Mouse (Mus musculus): ENCODE measurements around the gene Actl7a.

Actl7a gene

DNA sequence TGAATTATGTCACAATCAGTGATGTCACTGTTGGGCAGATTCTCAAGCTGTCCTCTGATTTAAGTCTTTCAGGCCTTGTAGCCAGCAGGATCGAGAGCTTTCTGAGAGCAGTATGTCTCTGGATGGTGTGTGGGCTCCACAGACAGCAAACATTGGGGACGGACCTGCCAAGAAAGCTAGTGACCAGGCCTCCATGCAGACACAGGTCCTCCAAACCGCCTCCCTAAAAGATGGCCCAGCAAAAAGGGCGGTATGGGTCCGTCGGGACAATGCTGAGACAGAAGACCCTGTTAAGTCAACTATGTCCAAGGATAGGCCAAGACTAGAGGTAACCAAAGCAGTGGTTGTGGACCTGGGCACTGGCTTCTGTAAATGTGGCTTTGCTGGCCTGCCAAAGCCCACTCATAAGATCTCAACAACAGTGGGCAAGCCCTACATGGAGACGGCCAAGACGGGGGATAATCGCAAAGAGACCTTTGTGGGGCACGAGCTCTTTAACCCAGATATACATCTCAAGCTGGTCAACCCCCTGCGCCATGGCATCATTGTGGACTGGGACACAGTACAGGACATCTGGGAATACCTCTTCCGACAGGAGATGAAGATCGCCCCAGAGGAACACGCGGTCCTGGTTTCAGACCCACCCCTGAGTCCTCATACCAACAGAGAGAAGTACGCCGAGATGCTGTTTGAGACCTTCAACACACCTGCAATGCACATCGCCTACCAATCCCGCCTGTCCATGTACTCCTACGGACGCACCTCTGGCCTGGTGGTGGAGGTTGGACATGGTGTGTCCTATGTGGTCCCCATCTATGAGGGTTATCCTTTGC is at the start of gene Actl7a:
Gene Actl7a, plus strand, starts transcription at position 51 of the 833 bp plus-strand sequence.
- no peak for DNase-seq (ENCODE audit: low read depth, low spot score)

DNA sequence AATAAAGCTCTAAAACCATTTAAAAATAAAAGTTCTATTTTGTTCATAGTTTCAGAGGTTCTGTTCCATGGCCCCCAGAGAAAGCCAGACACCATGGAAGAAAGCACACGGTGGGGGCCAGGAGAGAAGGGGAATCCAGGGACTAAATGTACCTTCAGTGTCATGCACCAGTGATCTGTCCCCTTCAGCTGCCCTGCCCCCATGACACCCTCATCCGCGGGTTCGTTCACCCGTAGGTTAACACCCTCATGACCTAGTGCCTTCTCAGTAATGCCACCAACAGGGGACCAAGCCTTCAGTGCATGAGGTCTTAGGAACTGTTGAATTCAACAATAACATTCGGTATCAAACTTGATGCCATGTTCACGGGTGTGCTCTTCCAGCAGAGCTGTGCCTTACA is 46.8 kb upstream of the Actl7a start:
- DNase-seq (ENCODE audit: low read depth, low spot score), result no peak

DNA sequence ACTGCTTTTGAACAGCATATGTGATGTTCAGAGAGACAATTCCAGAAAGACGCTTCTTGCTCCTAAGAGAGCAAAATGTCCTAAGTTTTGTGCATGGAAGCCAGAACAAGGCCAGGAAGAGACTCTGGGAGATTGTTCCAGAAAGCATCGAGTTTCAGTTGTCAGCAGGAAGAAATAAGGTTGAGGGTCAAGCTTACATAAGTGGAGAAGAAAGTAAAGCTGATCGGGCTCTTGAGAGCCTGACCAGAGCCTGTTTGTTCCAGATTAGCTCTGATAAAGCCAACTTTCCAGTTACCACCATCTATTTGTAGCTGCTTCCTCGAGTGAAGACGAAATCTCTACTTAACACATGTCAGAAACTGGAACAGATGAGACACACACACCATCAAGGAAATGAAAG is 44.5 kb upstream of the Actl7a start:
- DNase-seq (ENCODE audit: low read depth, low spot score), result no peak

DNA sequence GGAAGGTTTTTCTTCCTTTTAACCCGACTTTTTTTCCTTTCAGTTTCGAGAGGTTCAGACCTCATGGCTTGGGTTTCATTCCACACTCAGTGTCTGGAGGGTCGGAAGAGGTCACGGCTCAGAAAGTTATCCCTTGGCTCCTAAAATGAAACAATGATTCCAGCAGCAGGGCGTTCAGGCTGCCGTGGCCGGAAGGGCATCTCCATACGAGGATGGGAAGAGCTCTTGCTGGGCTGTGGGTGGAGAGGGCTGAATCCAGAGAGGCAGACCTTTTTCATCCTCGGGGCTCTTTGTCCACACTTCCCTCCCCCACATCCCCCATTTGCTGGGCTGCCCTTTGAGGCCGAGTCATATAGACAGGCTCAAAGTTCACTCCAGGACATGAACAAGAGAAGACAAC is 41.0 kb upstream of the Actl7a start:
- no peak for DNase-seq (ENCODE audit: low read depth, low spot score)

DNA sequence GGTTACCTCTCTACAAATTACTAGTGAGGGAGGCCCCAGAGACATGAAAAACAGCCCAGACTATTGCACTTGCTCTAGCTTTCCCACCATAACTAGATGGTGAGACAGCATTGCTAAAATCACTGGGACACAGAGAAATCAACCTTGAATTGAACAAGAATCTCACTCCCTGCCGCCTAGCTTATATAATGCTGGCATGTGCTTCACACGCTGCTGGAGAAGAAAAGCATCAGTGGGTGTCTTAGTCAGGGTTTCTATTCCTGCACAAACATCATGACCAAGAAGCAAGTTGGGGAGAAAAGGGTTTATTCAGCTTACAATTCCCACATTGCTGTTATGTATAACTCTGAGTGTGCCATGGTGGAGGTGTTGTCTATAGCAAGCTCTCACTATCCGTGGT is 30.1 kb upstream of the Actl7a start:
- no peak for DNase-seq (ENCODE audit: low read depth, low spot score)

DNA sequence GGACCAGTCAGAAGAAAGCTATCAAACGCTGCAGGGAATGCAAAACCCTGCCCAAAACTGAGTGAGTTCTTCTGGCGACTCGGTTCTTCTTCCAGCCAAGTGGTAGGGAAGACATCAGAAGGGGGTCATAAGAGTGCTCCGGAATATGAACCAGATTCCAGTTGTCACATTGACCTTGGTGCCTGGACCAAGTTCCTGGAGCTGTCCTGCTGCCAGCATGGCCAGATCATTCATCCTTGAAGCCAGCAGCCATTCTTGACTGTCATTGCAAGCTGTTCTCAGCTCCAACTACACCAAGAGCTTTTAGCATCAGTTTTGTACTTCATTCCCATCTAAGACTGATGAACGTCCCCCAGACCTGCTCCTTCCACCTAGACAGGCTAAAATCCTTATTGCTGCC is 26.4 kb upstream of the Actl7a start:
- no peak for DNase-seq (ENCODE audit: low read depth, low spot score)

DNA sequence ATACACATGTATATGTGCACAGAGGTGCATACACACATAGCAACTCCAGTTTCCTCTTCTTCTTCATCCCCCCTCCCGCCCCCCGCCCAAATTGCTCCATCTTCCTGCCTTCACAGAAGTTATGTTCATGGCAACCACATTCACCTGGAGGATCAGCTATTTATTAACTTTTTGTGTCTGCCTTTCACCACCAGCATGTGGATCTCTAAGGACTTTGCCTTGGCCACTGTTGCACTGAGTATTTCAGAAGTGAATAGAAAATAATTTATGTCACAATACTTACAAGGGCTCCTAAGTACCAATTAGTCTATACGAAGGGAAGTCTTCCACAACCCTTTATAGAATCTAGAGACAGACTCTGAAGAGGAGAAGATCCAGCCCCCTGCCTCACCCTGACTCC is 25.3 kb upstream of the Actl7a start:
- no peak for DNase-seq (ENCODE audit: low read depth, low spot score)

DNA sequence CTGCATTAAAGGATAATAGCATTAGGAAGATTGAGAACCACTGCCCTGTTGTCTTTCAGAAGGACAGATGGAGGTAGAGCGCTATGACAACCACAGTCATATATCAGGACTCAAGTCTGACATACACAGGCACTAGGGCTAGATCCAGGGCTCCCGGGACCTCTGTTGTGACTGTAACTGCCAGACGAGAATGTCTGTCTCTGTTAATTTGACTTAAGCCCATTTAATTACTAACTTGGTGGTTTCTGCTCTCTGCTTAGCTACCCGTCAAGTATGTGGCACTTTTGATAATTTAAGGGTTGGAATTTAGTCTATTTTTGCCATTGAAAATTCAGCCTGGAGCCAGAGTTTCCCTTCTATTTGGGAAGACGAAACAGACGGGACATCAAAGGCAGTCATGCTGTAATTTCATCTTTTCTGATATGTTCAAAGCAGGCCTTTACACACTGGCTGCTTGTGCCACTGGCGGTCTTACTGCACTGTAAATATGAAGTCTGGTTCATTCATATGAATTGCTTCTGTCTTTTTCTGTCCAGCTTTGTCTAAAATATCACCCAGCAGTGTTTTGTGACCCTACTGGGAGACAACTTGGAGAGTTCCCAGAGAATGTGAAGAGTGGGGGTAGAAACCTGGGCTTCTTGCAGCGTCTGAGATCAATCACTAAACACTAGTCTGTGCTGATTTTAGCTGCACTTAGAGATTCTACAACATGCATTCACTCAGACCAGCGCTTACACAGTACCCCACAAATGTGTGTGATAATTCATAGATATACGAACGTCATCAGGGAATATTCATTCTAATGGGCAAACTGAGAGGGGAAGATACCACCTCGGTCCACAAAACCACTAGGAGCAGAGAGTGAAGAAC is 24.4 kb upstream of the Actl7a start:
- DNase-seq (ENCODE audit: low read depth, low spot score), result no peak

DNA sequence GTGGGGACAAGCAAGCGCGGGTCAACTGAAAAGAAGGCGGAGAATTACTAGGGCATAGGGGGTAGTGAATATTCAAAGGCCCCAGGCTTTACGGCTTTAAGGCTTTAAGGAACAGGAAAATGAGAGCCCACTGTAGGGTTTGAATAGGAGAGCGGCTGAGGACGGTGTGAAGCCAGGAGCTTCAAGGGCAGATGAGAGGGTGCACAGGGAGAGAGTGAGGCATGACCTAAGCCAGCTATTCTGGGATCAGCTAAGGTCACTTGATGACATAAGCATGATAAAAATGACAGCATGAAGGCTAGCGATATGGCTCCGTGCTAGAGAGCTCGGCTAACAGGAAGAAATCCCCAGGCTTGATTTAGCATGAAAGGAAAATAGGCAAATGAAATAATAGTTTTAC is 23.8 kb upstream of the Actl7a start:
- DNase-seq (ENCODE audit: low read depth, low spot score), result no peak

DNA sequence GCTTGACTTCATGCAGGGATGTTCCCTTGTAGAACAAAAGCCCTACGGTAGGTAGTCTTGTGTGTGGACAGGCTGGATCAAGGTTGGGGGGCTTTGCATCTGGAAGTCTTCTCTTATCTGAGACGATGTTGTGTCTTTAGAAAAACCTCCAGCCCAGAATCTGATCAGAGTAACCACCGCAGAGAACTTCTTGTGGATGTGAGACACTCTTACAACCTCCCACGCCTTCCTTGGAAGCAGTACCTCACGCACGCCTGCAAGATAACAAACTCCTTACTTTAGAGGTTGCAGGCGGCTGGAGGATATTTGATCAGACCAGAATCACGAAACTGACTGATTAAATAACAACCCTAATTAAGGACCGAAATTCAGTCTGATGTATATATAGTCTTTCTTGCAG is 22.8 kb upstream of the Actl7a start:
- no peak for DNase-seq (ENCODE audit: low read depth, low spot score)

DNA sequence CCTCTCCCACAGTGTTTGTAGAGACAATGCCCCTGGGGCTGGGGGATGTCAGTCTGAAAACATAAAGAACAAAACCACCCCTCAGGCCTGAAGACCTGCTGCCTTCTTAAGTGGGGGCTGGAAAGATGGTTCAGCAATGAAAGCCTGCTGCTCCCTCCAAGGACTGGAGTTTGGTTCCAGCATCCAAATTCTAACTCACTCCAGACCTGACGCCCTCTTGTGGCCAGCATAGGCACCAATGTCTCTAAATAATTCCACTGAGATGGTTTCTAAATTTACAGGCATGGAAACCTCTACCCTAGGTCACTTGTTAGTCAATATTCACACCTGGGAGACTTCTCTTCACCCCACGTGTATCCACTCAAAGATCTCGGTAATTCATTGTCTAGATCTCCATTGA is 21.7 kb upstream of the Actl7a start:
- DNase-seq (ENCODE audit: low read depth, low spot score), result peak; percentile 29

DNA sequence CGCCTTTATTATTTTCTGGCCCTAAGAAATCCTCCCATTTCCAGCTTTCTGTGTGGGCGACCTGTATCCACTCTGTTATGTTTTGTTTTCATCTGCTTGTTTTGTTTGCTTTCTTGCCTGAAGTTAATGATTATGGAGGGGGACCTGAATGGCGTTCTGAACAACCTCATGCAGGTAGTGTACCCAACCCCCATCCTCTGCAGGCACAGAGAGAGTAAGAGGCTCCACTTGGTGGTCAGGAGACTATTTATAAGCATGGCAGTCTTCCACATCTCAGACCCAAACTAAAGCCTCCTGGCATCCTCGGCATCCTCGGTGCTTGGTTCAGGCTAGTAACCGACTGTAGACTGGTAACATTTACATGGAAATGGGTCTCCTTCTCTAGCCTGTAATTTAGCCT is 20.9 kb upstream of the Actl7a start:
- no peak for DNase-seq (ENCODE audit: low read depth, low spot score)

DNA sequence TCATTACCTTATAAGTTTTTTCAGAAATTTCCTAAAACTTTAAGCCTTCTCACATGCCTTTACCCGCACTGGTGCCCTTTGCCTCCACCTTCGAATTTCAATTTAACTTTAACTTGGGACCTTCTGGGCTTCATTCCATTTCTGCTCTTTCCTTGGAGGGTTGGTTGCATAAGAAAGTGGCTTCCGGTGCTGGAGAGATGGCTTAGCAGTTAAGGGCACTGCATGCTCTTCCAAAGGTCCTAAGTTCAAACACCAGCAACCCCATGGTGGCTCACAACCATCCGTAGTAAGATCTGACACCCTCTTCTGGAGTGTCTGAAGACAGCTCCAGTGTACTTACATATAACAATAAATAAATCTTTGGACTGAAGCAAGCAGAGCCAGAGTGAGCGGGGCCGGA is 20.0 kb upstream of the Actl7a start:
- DNase-seq (ENCODE audit: low read depth, low spot score), result no peak

DNA sequence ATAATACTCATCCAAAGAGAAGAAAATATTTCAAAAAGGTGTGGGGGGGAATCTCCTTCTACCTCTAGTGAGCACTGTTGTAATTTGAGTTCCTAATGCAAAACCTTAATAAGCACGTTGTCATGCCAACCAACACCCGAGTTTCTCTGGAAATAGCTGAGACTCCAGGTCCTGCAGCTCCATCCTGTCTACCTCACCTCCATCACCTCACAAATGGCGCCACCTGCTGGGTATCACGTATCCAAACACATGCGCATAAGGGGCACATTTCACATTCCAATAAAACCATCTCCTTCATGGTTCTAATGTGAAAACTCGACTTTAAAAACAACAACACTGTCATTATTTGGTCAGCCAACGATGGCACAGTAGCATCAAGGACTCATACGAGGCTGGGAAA is 17.4 kb upstream of the Actl7a start:
- peak; percentile 25 for DNase-seq (ENCODE audit: low read depth, low spot score)

DNA sequence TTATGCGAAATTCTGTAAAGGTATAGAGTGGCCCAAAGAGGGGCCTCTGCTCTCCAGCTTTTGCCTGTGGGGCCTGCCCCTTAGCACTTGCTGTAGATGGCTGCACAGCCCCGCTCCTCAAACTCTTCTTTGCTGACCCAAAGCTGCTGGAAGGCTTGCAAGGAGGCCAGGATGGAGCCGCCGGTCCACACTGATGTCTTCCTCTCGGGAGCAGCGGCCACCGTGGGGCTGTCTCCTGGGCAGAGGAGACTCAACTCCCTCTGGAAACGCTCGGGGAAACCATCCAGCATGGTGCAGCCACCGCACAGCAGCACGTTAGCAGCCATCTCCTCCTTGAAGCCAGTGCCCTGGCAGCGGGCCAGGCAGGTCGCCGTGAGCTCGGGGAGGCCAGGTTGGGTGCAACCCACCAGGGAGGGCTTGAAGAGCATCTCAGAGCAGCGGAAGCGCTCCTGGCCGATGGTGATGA is 3.2 kb upstream of the Actl7a start, which contains the start of gene Gm26657:
Gene Gm26657, plus strand, starts transcription at position 51 of the 466 bp plus-strand sequence.
- DNase-seq (ENCODE audit: low read depth, low spot score), result no peak

DNA sequence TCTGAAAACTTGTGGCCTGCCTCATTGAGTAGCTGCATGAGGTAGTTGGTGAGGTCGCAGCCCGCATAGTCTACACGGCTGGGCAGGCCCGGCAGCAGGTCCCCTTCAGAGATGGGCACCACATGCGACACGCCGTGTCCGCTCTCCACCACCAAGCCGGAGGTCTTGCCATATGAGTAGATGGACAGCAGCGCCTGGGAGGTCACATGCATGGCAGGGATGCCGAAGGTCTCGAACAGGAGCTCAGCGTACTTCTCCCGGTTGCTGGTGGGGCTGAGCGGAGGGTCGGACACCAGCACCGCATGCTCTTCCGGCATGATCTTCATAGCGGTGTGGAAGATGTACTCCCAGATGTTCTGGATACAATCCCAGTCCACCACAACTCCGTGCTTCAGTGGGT is 2.6 kb upstream of the Actl7a start:
- DNase-seq (ENCODE audit: low read depth, low spot score), result no peak

DNA sequence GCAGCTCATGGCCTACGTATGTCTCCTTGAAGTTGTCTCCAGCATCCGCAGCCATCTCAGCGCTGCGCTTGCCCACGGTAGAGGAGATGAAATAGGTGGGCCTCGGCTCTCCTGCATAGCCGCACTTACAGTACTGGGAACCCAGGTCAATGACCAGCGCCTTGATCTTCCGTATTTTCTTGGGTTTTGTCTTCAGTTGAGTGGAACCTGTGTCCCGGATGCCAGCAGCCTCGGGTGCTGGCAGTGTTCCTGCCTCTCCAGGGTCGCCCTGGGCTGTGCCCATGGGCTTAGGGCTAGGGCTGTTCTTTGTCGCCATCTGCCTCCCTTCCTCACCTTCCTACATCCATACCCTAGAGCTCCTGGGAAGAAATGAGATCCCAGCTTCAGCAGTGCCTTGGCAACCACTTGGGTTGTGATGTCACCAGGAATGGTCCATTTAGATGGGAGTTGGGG is 2.1 kb upstream of the Actl7a start, which contains the start of gene Actl7b:
Gene Actl7b, minus strand, starts transcription at position 403 of the 453 bp plus-strand sequence.
- DNase-seq (ENCODE audit: low read depth, low spot score), result no peak

DNA sequence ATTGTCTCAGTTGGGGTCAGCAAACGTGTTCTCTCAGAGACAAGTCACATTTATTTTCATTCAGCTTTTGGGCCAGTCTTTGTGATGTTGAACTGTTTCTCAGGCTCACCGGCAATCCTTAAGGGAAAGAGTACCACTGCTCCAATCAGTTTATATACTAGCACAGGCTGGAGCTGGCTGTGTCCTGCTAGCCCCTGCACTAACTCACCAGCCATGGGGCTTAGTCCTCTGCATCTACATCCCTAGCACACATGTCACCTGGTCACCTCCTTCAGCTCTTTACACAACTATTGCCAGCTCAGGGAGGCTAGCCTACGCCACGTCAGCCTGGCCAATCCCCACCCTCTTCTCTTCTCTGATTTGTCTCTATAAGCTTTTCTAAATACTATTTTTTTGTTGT is 515 bp upstream of the Actl7a start:
- DNase-seq (ENCODE audit: low read depth, low spot score), result no peak

DNA sequence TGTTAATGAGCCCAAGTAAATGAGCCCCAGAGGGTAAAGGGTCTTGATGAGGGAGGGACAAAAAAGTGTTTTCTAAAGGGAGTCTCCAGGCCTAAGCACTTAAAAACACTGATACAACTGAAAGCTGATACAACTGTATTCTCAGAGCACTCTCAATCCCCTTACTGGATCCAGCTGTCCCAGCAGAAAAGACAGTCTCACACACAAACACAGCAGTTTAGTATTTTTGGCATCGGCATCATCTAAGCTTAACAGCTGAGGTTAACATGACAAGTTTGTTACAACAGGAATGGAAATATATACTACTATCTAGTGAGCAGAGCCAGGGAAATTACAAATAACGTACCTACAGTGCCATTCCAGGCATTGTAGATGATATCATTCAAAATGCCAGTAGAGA is 3.1 kb downstream of the Actl7a start:
- DNase-seq (ENCODE audit: low read depth, low spot score), result no peak

DNA sequence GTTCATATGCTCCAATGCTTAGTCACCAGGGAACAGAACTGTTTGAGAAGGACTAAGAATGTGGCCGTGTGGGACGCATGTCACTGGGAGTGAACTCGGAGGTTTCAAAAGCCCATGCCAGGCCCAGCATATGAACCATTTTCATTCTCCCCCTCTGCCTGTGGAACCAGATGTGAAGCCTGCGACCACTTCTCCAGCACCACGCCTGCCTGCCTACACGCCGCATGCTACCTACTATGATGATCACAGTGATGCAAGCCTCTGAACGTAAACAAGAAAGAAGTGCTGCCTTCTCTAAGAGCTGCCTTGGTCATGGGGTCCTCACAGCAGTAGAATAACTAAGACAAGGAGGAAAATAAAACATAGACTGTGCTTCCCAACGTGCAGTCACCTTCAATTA is 4.2 kb downstream of the Actl7a start:
- DNase-seq (ENCODE audit: low read depth, low spot score), result no peak

DNA sequence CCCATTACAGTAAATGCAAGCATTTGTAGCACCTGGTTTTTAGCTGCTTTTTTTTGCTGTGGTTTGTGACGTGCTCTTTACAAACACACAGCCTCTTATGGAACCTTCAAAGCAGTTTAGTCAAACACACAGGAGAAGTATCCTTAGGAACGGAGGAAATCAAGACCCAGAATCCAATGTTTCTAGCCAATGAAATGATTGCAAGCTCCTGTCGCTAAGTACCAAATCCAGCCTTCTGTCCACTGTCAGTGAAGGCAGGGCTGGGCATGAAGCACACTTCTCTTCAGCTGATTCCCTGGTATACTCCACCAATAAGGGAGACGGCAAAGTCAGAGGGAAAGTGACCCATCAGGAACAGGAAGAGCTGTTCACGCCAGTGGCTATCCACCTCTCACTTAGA is 12.8 kb downstream of the Actl7a start:
- no peak for DNase-seq (ENCODE audit: low read depth, low spot score)

DNA sequence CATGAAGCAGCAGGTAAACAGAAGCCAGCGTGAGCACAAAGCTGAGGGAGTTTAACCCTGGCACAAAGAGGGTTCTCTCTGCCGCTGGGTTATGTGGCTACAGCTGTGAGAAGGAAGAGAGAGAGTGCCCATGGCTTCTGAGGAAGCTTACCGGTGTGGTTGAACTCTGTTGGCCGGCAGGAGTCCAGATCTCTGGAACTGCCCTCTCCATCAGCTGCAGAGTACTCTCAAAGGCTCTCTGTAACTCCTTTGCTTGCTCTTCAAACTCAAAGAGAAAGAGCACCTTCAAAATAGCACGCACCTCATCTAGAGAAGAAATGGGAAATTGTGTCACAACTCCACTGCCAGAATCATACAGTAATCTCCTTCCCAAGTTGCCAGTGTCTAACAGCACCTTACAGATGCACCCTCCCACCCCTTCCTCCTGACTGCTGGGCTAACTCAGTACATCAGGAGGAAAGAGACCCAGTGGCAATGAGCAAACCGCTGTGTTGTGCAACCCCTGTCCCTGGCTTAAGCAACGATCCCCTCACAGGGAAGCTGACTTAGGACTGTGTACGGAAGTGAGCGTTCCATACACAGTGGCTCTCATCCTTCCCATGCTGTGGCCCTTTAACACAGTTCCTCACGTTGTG is 13.9 kb downstream of the Actl7a start:
- no peak for DNase-seq (ENCODE audit: low read depth, low spot score)
